Mouse (Mus musculus): Measurements from ENCODE around the gene Ttc23.

Ttc23 gene

GRCm38 (mm10) chr7:67647277-67647676 is at the start of gene Ttc23:
TSS of gene Ttc23 (plus strand) at chr7:67647410.
- no peak for DNase-seq (ENCODE audit: low read depth)

GRCm38 (mm10) chr7:67598050-67598449 is 49.2 kb upstream of the Ttc23 start:
- DNase-seq (ENCODE audit: low read depth), result no peak

DNA sequence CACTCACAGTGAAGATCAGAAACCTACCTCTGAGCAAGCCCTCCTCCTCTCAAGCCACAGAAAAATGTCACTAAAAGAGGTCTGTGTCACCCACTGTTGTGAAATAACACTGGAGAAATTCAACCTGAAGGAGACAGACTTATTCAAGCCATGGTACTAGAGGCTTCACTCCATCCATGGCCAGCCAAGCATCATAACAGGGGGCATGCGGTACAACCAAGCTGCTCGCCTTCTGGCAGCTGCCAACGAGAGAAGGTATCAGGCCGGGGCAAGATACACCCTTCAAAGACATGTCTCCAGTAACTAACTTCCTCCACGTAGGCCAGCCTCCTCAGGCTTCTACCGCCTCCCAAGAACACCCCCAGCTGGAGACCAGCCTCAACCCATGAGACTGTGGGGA is 42.1 kb upstream of the Ttc23 start:
- no peak for DNase-seq (ENCODE audit: low read depth)

DNA sequence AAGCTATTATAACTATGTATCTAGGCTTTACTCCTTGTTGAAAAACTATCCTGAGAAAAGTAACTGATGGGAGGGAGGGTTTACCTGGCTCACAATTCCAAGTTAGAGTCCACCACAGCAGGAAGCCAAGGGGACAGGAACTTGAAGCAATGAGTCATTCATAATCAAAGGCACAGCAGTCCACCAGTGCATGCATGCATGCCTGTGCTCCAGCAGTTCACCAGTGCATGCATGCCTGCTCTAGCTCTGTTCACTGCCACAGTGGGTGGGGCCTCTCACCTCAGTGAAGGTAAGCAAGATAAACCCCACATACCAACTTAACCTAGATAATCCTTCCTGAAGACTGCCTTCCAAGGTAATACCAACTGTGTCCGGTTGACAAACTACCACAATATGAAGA is 41.0 kb upstream of the Ttc23 start:
- no peak for DNase-seq (ENCODE audit: low read depth)

GRCm38 (mm10) chr7:67607669-67608347 is 39.4 kb upstream of the Ttc23 start:
- DNase-seq (ENCODE audit: low read depth), result no peak

DNA sequence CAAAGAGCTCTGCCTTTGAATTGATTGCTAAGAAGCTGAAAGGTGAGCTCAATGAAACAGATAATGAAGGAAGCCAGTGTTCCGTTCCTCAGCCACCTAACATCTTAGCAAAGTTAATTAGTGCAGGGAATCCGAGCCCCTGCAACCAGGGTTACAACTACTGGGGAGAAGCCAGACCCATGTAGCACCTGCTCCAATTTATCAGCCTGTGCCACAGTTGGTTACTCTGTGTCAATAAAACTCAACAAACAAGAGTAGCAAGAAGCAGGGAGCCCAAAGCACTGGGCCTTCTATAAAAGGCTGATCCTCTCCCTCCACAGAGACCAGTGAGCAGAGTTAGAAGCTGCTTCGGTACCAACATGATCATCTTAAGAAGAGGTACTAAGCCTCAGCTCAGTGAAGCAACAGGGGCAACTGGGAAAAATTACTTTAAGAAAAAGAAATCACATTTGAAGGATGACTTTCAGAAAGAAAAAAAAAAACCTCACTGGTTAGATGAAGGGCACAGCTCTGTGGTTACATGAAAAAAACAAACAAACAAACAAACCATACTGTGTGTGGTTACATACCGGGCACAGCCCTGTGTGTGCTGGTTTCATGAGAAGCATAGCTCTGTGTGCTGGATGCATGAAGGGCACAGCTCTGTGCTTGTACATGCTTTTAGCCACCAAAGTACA is 38.7 kb upstream of the Ttc23 start:
- DNase-seq (ENCODE audit: low read depth), result no peak

- no peak for DNase-seq (ENCODE audit: low read depth)
These were observed 33.3 kb upstream of the Ttc23 start for GRCm38 (mm10) chr7:67613795-67614463.

DNA sequence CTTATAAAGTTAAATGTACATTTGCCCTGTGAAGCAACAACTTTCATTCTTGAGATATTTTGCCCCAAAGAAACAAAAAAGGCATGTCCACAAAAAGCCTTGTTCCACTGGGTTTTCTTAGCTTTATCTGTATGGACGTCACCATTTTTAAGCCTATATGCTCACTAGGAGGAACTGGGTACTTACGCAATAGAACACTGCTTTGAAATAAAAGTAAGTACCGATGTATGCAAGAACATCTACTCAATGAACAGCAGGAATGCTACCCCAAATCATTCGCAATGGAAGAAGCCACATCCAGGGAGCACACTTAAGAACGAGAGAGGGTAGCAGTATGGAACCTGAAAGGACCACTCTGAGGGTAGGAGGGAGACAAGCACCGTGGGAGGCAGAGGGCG is 32.7 kb upstream of the Ttc23 start:
- no peak for DNase-seq (ENCODE audit: low read depth)

GRCm38 (mm10) chr7:67616890-67617289 is 30.3 kb upstream of the Ttc23 start:
- DNase-seq (ENCODE audit: low read depth), result no peak

DNA sequence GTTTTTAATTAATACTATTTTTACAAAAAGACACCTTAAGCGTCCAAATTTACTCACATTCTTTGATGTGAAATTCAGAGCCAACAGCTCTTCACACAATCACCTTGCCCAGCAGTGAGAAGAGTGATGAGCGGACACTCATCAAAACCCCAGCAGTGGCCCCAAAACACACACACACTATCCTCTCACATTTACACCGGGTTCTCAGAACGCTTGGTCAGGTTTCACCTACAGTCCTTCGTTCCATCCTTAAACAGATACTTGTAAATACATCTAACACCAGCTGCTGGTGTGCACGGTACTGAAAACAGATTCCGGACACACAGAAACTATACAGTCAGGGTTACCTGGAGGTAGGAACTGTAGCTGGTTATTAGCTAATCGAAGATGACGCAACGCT is 29.6 kb upstream of the Ttc23 start:
- no peak for DNase-seq (ENCODE audit: low read depth)

DNA sequence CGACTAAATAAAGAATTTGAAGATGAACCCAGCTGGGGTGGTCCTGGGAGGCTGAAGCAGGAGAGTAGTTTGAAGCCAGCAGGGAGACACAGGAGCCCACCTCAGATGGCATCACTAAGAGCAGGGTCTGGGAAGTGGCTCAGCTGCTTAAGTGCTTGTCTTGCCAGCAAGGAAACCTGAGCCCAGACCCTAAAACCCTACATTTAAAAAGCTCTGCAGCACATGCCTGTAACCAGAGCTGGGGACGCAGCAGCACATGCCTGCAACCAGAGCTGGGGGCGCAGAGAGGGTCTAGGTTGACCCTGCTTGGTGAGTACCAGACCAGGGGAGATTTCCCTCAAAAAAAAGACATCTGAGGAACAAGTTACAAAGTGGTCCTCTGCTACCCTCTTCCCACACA is 28.9 kb upstream of the Ttc23 start:
- DNase-seq (ENCODE audit: low read depth), result no peak

- DNase-seq (ENCODE audit: low read depth), result no peak
These were observed 27.4 kb upstream of the Ttc23 start for GRCm38 (mm10) chr7:67619836-67620235.

- DNase-seq (ENCODE audit: low read depth), result no peak
These were observed 25.1 kb upstream of the Ttc23 start for GRCm38 (mm10) chr7:67622151-67622550.

DNA sequence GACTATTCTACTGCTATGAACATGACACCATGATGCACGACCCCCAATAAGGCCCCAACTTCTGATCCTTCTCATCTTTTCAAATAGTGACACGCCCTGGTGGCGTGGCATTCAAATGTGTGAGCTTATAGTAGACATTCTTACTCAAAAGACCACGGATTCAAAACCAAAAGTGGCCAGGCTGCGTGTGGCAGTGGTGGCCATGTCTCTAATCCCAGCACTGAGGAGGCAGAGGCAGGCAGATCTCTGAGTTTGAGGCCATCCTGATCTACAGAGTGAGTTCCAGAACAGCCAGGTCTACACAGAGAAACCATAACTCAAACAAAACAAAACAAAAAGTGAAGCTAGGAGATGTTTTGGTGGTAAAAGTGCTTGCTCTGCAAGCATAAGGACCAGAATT is 20.5 kb upstream of the Ttc23 start:
- no peak for DNase-seq (ENCODE audit: low read depth)

DNA sequence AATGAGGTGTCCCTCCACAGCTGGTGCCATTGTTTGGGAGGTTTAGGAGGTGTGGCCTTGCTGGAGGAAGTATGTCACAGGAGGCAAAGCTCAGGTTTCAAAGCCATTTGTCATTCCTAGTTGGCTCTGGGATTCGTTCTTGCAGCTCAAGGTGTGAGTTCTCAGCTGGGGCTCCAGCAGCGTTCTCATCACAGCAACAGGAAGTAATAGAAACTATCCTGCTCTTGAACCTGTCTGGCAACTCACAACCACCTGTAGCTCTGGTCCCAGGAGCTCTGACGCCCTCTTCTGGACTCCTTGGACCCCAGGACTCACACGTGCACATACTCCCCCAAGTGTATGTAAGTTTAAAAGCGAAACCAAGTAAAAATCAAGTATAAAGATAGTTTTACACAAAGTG is 17.5 kb upstream of the Ttc23 start:
- no peak for DNase-seq (ENCODE audit: low read depth)

DNA sequence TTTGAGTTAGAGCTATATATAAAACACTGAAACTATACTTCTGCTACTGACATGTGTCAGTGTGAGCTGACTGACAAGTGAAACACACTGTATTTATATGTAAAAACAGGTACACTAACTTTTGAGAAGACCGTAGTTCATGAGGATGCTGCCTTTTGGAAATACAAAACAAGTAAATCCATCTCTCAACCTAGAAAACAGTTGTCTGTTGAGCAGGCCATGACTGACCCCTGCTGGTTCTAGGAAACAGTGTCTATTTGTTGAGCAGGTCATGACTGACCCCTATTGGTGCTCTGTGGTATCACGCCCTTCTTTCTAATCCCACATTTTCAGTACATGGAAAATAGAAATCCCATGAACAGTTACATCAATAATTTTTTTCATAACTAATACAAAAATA is 16.4 kb upstream of the Ttc23 start:
- DNase-seq (ENCODE audit: low read depth), result peak; percentile 86

- DNase-seq (ENCODE audit: low read depth), result peak; percentile 52
These were observed 14.8 kb upstream of the Ttc23 start for GRCm38 (mm10) chr7:67632380-67632779.

GRCm38 (mm10) chr7:67634210-67634609 is 13.0 kb upstream of the Ttc23 start:
- DNase-seq (ENCODE audit: low read depth), result no peak

- DNase-seq (ENCODE audit: low read depth), result no peak
These were observed 11.0 kb upstream of the Ttc23 start for GRCm38 (mm10) chr7:67636161-67636560.

GRCm38 (mm10) chr7:67639006-67639405 is 8.2 kb upstream of the Ttc23 start:
- no peak for DNase-seq (ENCODE audit: low read depth)

GRCm38 (mm10) chr7:67642955-67643354 is 4.3 kb upstream of the Ttc23 start:
- no peak for DNase-seq (ENCODE audit: low read depth)

- DNase-seq (ENCODE audit: low read depth), result no peak
These were observed 2.9 kb upstream of the Ttc23 start for GRCm38 (mm10) chr7:67644291-67644690.

Measured in induced T-regulatory cell, adult 2 months (primary cell).